Mouse (Mus musculus) heart, postnatal 36 days (tissue): ENCODE data around the gene Rrp15. TPM values are rescaled to one million over a fixed set of nuclear protein-coding genes. Genes with fewer than 3 reads are reported as not detected.

Experiments used
- DNase-seq, 2 experiments: peaks; one replicate each; pipeline ENCODE4 v3.0.0; 2021 to 2022
- intact Hi-C: fragments of 180-260 bp; cut with DNase I; formaldehyde crosslinking; loops from one replicate; pipeline ENCODE4 v1.15.1; 2025
- total RNA-seq, 2 experiments: library from RNA; stranded (reverse); gene quantifications; 2 replicates each; pipeline ENCODE4 v1.2.3; 2021

Rrp15 gene
- total RNA-seq, 2 experiments from 2014 or later: 9.0 to 9.7 TPM

DNA sequence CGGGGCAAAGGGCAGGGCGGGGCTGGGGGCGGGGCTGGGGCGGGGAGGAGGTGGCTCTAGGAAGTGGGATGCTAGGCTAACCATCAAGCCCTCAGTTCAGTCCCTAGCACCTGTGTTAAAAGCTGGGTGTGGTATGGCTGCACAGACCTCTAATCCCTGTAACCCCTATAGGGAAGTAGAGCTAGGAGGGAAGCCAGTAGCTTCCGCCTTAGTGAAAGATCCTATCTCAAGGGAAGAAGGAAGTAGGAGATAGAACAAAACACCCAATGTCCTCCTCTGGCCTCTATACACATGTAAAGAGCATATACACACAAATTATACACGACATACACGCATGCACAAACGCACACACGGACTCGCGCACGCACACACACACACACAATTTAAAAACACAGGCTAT, 71.5 kb downstream of the Rrp15 start:
- intact Hi-C loops: no loop called here
- no peak for DNase-seq

DNA sequence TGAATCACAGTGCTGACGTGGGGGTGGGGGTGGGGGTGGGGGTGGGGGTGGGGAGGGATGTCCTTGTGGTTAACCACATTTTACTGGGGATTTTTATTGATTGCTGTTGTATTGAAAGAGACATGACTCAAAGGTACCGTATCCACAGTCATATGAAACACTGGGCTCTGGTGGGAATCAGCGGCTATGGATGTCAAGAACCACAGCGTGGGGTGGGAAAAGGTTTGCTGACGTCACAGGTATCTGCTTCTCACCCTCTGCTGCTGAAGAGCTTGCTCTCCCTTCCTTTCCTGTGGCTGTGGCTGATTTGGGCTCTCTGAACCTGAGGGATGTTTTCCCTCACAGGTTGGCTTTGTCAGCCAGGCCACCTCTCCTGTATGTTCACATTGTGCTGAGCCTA, 73.0 kb downstream of the Rrp15 start:
- no peak for DNase-seq
- intact Hi-C loops: no loop called here

DNA sequence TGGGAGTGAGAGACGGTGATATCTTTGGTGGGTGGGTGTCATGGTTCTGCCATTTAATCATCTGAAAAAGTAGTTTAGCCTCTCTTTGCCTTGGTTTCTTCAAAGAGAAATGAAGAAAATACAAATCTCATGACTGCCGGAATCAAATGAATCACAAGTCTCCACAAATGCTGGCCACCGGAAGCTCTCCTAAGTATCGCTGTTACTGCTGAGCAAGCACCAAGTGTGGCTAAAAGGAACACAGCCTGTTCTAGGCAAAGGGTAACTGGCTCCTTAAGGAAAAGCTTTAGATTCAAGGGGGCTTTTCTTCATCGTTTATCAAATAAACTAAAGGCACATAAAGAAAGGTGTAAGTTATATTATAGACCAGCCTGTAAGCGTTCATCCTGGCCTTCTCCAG, 73.9 kb downstream of the Rrp15 start:
- intact Hi-C loops: no loop called here
- no peak for DNase-seq

DNA sequence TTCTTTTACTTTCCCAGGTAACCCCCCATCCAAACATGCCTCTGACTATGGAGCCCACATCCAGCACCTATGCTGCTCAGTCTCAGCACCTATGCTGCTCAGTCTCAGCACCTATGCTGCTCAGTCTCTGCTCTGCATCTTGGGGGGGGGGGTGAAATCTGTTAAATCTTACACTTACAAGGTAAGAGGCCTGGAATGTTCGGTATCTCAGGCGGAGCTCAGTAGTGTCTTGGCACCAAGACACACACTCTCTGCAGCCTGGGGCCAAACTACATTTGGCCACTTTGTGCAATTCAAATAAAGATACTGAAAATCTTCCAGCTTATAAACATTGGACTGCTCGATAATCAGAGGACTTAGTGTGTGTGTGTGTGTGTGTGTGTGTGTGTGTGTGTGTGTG, 74.5 kb downstream of the Rrp15 start:
- DNase-seq: no peak
- intact Hi-C loops: no loop called here

DNA sequence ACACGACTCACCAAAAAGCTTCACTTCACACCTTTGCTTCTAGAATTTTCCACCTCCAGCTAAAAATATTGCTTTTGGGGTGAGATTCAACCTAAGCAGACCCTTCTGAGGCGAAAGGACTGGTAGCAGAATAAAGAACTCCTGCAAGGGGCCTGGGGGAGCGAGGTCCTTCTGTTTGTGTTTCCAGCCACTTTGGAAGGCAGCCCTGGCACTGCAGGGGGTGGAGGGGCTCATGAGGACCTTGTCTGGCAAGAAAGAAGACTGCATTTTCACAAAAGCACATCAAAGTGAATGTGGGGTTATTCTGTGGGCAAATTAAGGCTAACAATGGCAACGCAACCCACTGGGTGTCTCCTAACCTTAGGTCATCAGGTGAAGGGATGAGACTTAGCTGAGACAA, 76.0 kb downstream of the Rrp15 start:
- no peak for DNase-seq
- intact Hi-C loops: no loop called here

Other genes with a start within 250 kb of the Rrp15 start
- 1 to 10 TPM; 4.2 to 8.1 TPM for gene Tgfb2, start 43.4 kb downstream of the Rrp15 start, total RNA-seq
- gene D1Pas1, start 218.1 kb upstream of the Rrp15 start, total RNA-seq: not detected